Mouse (Mus musculus) megakaryocyte, embryonic 14.5 days (primary cell): ENCODE measurements around the gene Vmp1.

Experiments used
- FLI1 ChIP-seq: IDR thresholded peaks from 2 replicates; pipeline ENCODE4 v1.6.1; 2012; ENCODE audit warnings: low read length, inconsistent platforms, mixed read lengths
- GATA1 ChIP-seq: IDR thresholded peaks from 3 replicates; pipeline ENCODE4 v1.6.1; 2012; ENCODE audit warnings: mixed read lengths, low read length, inconsistent platforms, borderline replicate concordance

- TF ChIP-seq GATA1 (no peak), FLI1 (no peak)
Measured at GRCm38 (mm10) chr11:86724004-86724403, 40.4 kb upstream of the Vmp1 start.
